Mouse (Mus musculus) cerebellum, adult 11-12 months (tissue): Measurements from ENCODE around the gene Antxr1.

Source experiments
- DNase-seq: peaks from one replicate; pipeline ENCODE4 v3.0.0; 2022

Gene Antxr1

GRCm38 (mm10) chr6:87244117-87245100, 91.2 kb downstream of the Antxr1 start:
- DNase-seq, result no peak

GRCm38 (mm10) chr6:87237260-87237659, 98.4 kb downstream of the Antxr1 start:
- no peak for DNase-seq

- DNase-seq, result no peak
These were observed 99.6 kb downstream of the Antxr1 start for GRCm38 (mm10) chr6:87236061-87236460.

GRCm38 (mm10) chr6:87233111-87233510, 102.5 kb downstream of the Antxr1 start:
- DNase-seq, result no peak

GRCm38 (mm10) chr6:87230041-87230440, 105.6 kb downstream of the Antxr1 start:
- no peak for DNase-seq

- DNase-seq, result no peak
These were observed 107.7 kb downstream of the Antxr1 start for GRCm38 (mm10) chr6:87227940-87228339.

- DNase-seq, result no peak
These were observed 109.3 kb downstream of the Antxr1 start for GRCm38 (mm10) chr6:87226315-87226714.

- no peak for DNase-seq
These were observed 110.3 kb downstream of the Antxr1 start for GRCm38 (mm10) chr6:87225286-87225685.

- DNase-seq, result no peak
These were observed 112.6 kb downstream of the Antxr1 start for GRCm38 (mm10) chr6:87222854-87223631.

GRCm38 (mm10) chr6:87219061-87219992, 116.3 kb downstream of the Antxr1 start:
- DNase-seq, result no peak

- peak; percentile 4 for DNase-seq
These were observed 119.5 kb downstream of the Antxr1 start for GRCm38 (mm10) chr6:87216114-87216591.

GRCm38 (mm10) chr6:87213262-87213661, 122.4 kb downstream of the Antxr1 start:
- DNase-seq, result no peak

- no peak for DNase-seq
These were observed 124.1 kb downstream of the Antxr1 start for GRCm38 (mm10) chr6:87211551-87211950.

- DNase-seq, result no peak
These were observed 128.1 kb downstream of the Antxr1 start for GRCm38 (mm10) chr6:87207373-87207982.

- DNase-seq, result no peak
These were observed 128.8 kb downstream of the Antxr1 start for GRCm38 (mm10) chr6:87206790-87207189.

GRCm38 (mm10) chr6:87203467-87203866, 132.2 kb downstream of the Antxr1 start:
- DNase-seq, result no peak

- no peak for DNase-seq
These were observed 132.6 kb downstream of the Antxr1 start for GRCm38 (mm10) chr6:87203065-87203464.

GRCm38 (mm10) chr6:87202048-87202605, 133.5 kb downstream of the Antxr1 start:
- no peak for DNase-seq

GRCm38 (mm10) chr6:87189755-87190154, 145.9 kb downstream of the Antxr1 start:
- no peak for DNase-seq

- DNase-seq, result no peak
These were observed 148.6 kb downstream of the Antxr1 start for GRCm38 (mm10) chr6:87186988-87187387.

GRCm38 (mm10) chr6:87184418-87184817, 151.2 kb downstream of the Antxr1 start:
- DNase-seq, result no peak

- DNase-seq, result no peak
These were observed 151.6 kb downstream of the Antxr1 start for GRCm38 (mm10) chr6:87183981-87184380.
